Mouse (Mus musculus): ENCODE measurements around the gene Tepp. TPM values are rescaled to one million over a fixed set of nuclear protein-coding genes. Genes with fewer than 3 reads are reported as not detected.

Gene Tepp
- polyA plus RNA-seq, 1 experiment: 3.3 TPM

- no peak for DNase-seq (ENCODE audit: low spot score)
These were observed 20.9 kb downstream of the Tepp start for GRCm38 (mm10) chr8:95331156-95331719.

GRCm38 (mm10) chr8:95331720-95332436 is 21.5 kb downstream of the Tepp start, which contains the start of the genes Zfp319 and Usb1:
TSS of gene Zfp319 (minus strand) at chr8:95331950.
TSS of gene Usb1 (plus strand) at chr8:95332284.
- DNase-seq (ENCODE audit: low spot score): peak; percentile 94

- peak; percentile 16 for DNase-seq (ENCODE audit: low spot score)
These were observed 22.3 kb downstream of the Tepp start for GRCm38 (mm10) chr8:95332437-95333199.

GRCm38 (mm10) chr8:95335706-95336105 is 25.3 kb downstream of the Tepp start:
- DNase-seq (ENCODE audit: low spot score): no peak

GRCm38 (mm10) chr8:95336363-95336762 is 26.0 kb downstream of the Tepp start:
- DNase-seq (ENCODE audit: low spot score): no peak

GRCm38 (mm10) chr8:95341721-95342120 is 31.4 kb downstream of the Tepp start:
- DNase-seq (ENCODE audit: low spot score): no peak

GRCm38 (mm10) chr8:95344668-95345067 is 34.3 kb downstream of the Tepp start:
- DNase-seq (ENCODE audit: low spot score): no peak

- DNase-seq (ENCODE audit: low spot score): no peak
These were observed 36.5 kb downstream of the Tepp start for GRCm38 (mm10) chr8:95346643-95347545.

- no peak for DNase-seq (ENCODE audit: low spot score)
These were observed 38.0 kb downstream of the Tepp start for GRCm38 (mm10) chr8:95348356-95348755.

- DNase-seq (ENCODE audit: low spot score): no peak
These were observed 38.7 kb downstream of the Tepp start for GRCm38 (mm10) chr8:95348811-95349630.

GRCm38 (mm10) chr8:95351461-95351860 is 41.1 kb downstream of the Tepp start:
- DNase-seq (ENCODE audit: low spot score): no peak

- peak; percentile 78 for DNase-seq (ENCODE audit: low spot score)
These were observed 41.9 kb downstream of the Tepp start, which contains the start of gene Mmp15 for GRCm38 (mm10) chr8:95352151-95352870. TSS of gene Mmp15 (plus strand) at chr8:95352268.

- peak; percentile 49 for DNase-seq (ENCODE audit: low spot score)
These were observed 42.8 kb downstream of the Tepp start for GRCm38 (mm10) chr8:95352871-95353866.

- no peak for DNase-seq (ENCODE audit: low spot score)
These were observed 44.2 kb downstream of the Tepp start for GRCm38 (mm10) chr8:95354606-95355005.

- peak; percentile 34 for DNase-seq (ENCODE audit: low spot score)
These were observed 48.4 kb downstream of the Tepp start for GRCm38 (mm10) chr8:95358550-95359411.

- DNase-seq (ENCODE audit: low spot score): peak; percentile 25
These were observed 50.0 kb downstream of the Tepp start for GRCm38 (mm10) chr8:95360181-95361015.

GRCm38 (mm10) chr8:95361016-95361341 is 50.6 kb downstream of the Tepp start:
- DNase-seq (ENCODE audit: low spot score): no peak

Measured in urinary bladder, adult 2 months (tissue).